Mouse (Mus musculus): ENCODE measurements around the gene Tmx2.

- TF ChIP-seq CTCF (IDR thresholded peaks at IDR 0.05; ENCODE audit: insufficient read depth, low read depth, low read length) (no peak), POLR2A (IDR thresholded peaks at IDR 0.05; ENCODE audit: insufficient read depth, low read depth, low read length) (no peak)
These were observed 43.9 kb downstream of the Tmx2 start for GRCm38 (mm10) chr2:84634934-84635482.
